Mouse (Mus musculus) CD8-positive naive resting alpha-beta T cell, adult 2 months (primary cell): ENCODE measurements around the gene Sptbn4.
A peak's percentile ranks its signal among the peaks of the same experiment; 100 is the strongest.

ENCODE experiments used
- DNase-seq, 2 experiments: peaks; one replicate each; pipeline ENCODE4 v3.0.0; 2022; ENCODE audit warnings: low read depth in 2 of 2, low spot score in 2 of 2

Sptbn4 gene

DNA sequence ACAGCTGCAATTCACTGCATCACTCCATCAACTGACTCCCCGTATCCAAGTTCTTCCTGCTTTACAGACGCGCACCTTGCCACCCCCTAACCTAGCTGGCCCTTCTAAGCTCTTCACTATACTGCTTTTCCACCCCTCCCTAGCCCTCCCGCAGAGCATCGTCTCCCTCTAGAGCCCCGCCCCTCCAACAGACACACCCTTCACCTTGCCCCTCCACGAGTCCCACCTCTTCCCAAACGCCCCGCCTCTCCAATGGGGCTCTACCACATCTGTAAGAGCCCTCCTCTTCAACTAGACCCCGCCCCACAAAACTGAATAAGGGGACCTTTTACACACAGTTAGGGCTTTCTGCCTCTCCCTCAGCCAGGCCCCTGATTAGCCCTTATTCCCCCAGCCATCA, 13.7 kb downstream of the Sptbn4 start:
- no peak for DNase-seq

- DNase-seq, result no peak
Observed at GRCm38 (mm10) chr7:27433349-27433748, 14.1 kb downstream of the Sptbn4 start.

DNA sequence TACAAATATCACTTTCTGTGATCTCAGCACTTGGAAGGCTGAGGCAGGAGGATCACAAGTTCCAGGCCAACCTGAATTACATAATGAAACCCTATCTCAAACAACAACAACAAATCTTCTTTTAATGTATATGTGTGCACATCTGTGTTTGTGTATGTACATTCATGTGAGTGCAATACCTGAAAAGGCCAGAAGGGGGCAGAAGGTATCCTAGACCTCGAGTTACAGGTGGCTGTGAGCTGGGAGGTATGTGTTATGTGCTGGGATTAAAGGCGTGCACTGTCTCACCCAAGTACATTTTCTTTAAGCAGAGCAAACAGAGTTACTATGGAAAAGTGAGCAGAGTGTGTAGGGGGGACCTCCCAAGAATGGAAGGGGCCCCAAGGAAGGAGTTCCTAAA, 18.4 kb downstream of the Sptbn4 start:
- no peak for DNase-seq

DNA sequence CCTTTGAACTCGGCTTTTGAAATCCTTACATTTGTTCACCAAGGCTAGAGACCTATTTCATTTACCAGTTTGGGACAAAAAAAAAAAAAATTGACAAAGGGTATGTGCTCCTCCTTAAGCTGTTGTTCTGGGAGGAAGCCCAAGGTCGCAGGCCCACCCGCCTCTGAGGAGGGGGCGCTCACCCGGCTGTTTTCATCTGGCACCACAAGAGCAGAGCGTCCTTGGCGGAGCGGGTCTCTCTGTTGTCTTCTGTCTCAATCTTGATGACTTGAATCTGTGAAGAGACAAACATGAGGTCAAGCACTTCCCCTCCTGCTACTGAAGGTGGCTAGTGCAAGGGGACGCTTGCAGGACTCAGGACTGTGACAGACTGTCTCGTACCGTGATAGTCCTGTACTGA, 19.5 kb downstream of the Sptbn4 start:
- DNase-seq, result no peak

- DNase-seq, result no peak
Observed at GRCm38 (mm10) chr7:27427387-27427786, 20.1 kb downstream of the Sptbn4 start.

GRCm38 (mm10) chr7:27423556-27424326, 23.7 kb downstream of the Sptbn4 start:
- no peak for DNase-seq

- DNase-seq, result no peak
Observed at GRCm38 (mm10) chr7:27419101-27419500, 28.4 kb downstream of the Sptbn4 start.

- no peak for DNase-seq
Observed at GRCm38 (mm10) chr7:27417151-27417550, 30.3 kb downstream of the Sptbn4 start.

- DNase-seq, result peak; percentile 20 to 23
Observed at GRCm38 (mm10) chr7:27408379-27409176, 38.9 kb downstream of the Sptbn4 start.

DNA sequence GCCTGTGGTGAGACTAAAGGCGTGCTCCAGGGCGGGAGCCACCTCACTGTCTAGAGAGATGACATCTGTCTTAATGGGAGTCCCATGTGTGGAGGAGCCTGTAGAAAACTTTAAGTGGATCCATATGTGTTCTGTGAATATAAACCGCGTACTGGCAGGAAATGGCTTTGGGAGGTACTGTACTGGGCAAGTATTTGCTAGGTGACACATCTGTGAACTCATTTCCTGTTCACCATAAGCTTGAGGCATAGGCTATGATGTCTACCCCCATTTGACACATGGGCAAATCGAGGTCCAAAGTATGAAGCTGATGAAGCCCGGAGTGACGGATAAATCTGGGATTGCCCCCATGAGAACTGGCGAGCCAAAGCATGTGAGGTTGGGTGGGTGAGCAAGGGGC, 39.7 kb downstream of the Sptbn4 start:
- no peak for DNase-seq

- DNase-seq, result no peak
Observed at GRCm38 (mm10) chr7:27406481-27406880, 41.0 kb downstream of the Sptbn4 start.

GRCm38 (mm10) chr7:27404203-27404942, 43.1 kb downstream of the Sptbn4 start:
- no peak for DNase-seq

GRCm38 (mm10) chr7:27402675-27403074, 44.8 kb downstream of the Sptbn4 start:
- DNase-seq, result peak; percentile 24 to 50

DNA sequence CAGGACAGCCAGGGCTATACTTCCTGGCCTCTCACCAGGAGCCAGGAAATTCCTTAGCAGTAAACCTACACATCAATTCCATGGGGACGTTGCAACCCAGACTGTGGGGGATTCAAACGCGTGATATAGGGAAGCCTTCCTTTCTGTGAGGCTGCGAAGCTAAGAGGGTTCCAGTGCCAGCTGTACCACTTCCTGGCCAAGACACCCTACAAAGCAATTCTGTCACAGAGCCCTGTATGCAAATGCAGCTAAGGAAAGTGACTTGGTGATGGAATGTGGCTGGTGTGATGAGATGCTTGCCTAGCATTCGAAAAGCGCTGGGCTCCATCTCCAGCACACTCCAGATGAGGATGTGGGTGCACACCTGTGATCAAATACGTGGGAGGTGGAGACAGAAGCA, 46.9 kb downstream of the Sptbn4 start:
- no peak for DNase-seq

DNA sequence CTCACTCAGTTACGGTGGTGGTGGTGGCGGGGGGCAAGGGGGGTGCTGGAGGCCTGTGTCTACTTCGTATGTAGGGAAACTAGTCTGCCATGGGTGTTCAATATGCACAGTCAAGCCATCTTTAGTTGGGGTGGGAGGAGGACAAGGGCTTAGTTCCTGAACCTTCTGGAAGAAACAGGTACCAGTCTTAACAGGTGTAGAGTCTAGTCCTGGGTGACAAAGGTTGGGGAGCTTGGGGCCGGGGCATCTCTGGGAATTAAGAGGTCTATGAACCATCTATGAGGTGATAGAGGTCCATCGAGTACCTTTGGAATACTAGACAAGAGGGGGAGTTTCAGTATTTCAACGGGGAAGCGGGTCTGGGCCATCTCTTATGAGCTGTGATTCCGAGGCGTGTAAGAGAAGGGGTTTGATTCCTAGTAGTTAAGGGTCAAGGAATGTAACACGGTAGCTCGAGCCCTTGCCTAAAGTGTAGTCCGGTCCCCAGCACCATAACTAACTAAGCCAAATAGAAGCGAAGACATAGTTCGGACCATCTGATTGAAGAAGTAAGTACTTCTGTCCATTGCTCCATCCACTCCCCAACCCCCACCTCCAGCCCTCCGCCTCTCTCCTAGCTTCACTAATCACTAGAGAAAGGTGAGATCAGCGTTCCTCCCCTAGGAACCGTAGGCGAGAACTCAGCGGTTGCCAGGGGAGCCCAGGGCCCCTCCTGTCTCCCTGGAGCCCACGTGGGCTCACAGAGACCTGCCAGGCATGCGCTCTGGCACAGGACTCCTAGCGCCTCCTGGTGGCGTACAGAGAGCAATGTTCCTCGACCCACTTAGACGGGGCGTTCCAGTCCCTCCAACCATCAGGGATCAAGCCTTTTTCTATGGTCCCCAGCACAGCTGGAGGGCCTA, 50.2 kb downstream of the Sptbn4 start:
- peak; percentile 19 to 32 for DNase-seq

GRCm38 (mm10) chr7:27396184-27397047, 51.1 kb downstream of the Sptbn4 start:
- DNase-seq, result no peak

- DNase-seq, result no peak
Observed at GRCm38 (mm10) chr7:27395521-27396183, 51.8 kb downstream of the Sptbn4 start.

GRCm38 (mm10) chr7:27391416-27391815, 56.1 kb downstream of the Sptbn4 start:
- DNase-seq, result no peak

GRCm38 (mm10) chr7:27389213-27389612, 58.3 kb downstream of the Sptbn4 start:
- DNase-seq, result no peak
